In genomic region chr5:45520809-45521110, GRCm38 (mm10) we compare ENCODE assay signal across 8 mouse cellular contexts. TPM values are rescaled to one million over a fixed set of nuclear protein-coding genes. Genes with fewer than 3 reads are reported as not detected.
DNase-seq lines count a peak whose midpoint lies in the region; ATAC-seq and TF ChIP-seq lines count a peak whose summit lies in the region.

No protein-coding gene starts in this region.

- H3K9me3 ChIP-seq in kidney, embryonic 16.5 days (ENCODE audit: low read length), result no peaks in the 10 kb centered on the region
- H3K9me3 ChIP-seq in hindbrain, embryonic 16.5 days (ENCODE audit: control insufficient read depth, low read length), result no peaks in the 10 kb centered on the region
- H3K9me3 ChIP-seq in midbrain, embryonic 16.5 days (replicated peaks; ENCODE audit: control insufficient read depth, low read length, poor library complexity, severe bottlenecking), result no peaks in the 10 kb centered on the region

- peaks cover 13% of the 10 kb centered on the region for H3K4me1 ChIP-seq in kidney, embryonic 16.5 days (ENCODE audit: insufficient read depth, low read length)
- H3K4me1 ChIP-seq in bone marrow macrophage, adult 2 months (ENCODE audit: control insufficient read depth, insufficient read depth, low read length), result peaks cover 22% of the 10 kb centered on the region
- peaks cover 18% of the 10 kb centered on the region for H3K4me1 ChIP-seq in hindbrain, embryonic 16.5 days (ENCODE audit: control insufficient read depth, insufficient read depth, low read depth, low read length)
- H3K4me1 ChIP-seq in midbrain, embryonic 16.5 days (ENCODE audit: control insufficient read depth, insufficient read depth, low read length), result peaks cover 20% of the 10 kb centered on the region

- H3K27me3 ChIP-seq in kidney, embryonic 16.5 days (ENCODE audit: insufficient read depth, low read length), result no peaks in the 10 kb centered on the region
- H3K27me3 ChIP-seq in hindbrain, embryonic 16.5 days (replicated peaks; ENCODE audit: control insufficient read depth, insufficient read depth, low read length), result no peaks in the 10 kb centered on the region
- no peaks in the 10 kb centered on the region for H3K27me3 ChIP-seq in midbrain, embryonic 16.5 days (ENCODE audit: control insufficient read depth, insufficient read depth, low read depth, low read length)

- peaks cover 20% of the 10 kb centered on the region for H3K36me3 ChIP-seq in kidney, embryonic 16.5 days (ENCODE audit: insufficient read depth, low read length)
- H3K36me3 ChIP-seq in hindbrain, embryonic 16.5 days (ENCODE audit: control insufficient read depth, insufficient read depth, low read length), result peaks cover 5% of the 10 kb centered on the region
- H3K36me3 ChIP-seq in midbrain, embryonic 16.5 days (ENCODE audit: control insufficient read depth, insufficient read depth, low read length), result peaks cover 8% of the 10 kb centered on the region

- H3K4me3 ChIP-seq in kidney, embryonic 16.5 days (ENCODE audit: low read length), result peak overlapping the region; percentile 78
- peak overlapping the region; percentile 87 for H3K4me3 ChIP-seq in bone marrow macrophage, adult 2 months (ENCODE audit: insufficient read depth, low read length)
- H3K4me3 ChIP-seq in hindbrain, embryonic 16.5 days (ENCODE audit: low read length), result peak overlapping the region; percentile 86
- peak overlapping the region; percentile 96 for H3K4me3 ChIP-seq in midbrain, embryonic 16.5 days (ENCODE audit: low read depth, low read length)

- no peak for ATAC-seq in kidney, embryonic 16.5 days (ENCODE audit: low FRiP score, low TSS enrichment)
- no peak for ATAC-seq in hindbrain, embryonic 16.5 days
- ATAC-seq in midbrain, embryonic 16.5 days, result 0 out of 2 replicates have a peak, but pooled peaks have one; percentile 10

- no peak for TF ChIP-seq POLR2A in bone marrow macrophage, adult 2 months (IDR thresholded peaks at IDR 0.05; ENCODE audit: borderline replicate concordance, low read depth, low read length)

- WGBS in kidney, embryonic 16.5 days, result 3% methylated on average over 5 of the region's 5 CpGs
- 3% methylated on average over 5 of the region's 5 CpGs for WGBS in hindbrain, embryonic 16.5 days
- WGBS in midbrain, embryonic 16.5 days, result 4% methylated on average over 5 of the region's 5 CpGs

- no peak for DNase-seq in kidney, postnatal 25 days
- DNase-seq in B cell, adult 2 months, result no peak
- DNase-seq in cerebellum, adult 18-20 months, result no peak
- no peak for DNase-seq in ovary, adult 18-20 months (ENCODE audit: low spot score)

- no peak overlapping the region for H3K27ac ChIP-seq in kidney, embryonic 16.5 days (ENCODE audit: low read length)
- no peak overlapping the region for H3K27ac ChIP-seq in bone marrow macrophage, adult 2 months (ENCODE audit: insufficient read depth, low read depth, low read length)
- H3K27ac ChIP-seq in hindbrain, embryonic 16.5 days (ENCODE audit: low read depth, low read length), result no peak overlapping the region
- no peak overlapping the region for H3K27ac ChIP-seq in midbrain, embryonic 16.5 days (ENCODE audit: low read length)

- no peak for TF ChIP-seq CTCF in bone marrow macrophage, adult 2 months (IDR thresholded peaks at IDR 0.05; ENCODE audit: low read depth, low read length)

- H3K4me2 ChIP-seq in kidney, embryonic 16.5 days (replicated peaks; ENCODE audit: low read depth, low read length), result peak overlapping the region; percentile 67
- H3K4me2 ChIP-seq in hindbrain, embryonic 16.5 days (ENCODE audit: low read length), result peak overlapping the region; percentile 98
- peak overlapping the region; percentile 90 for H3K4me2 ChIP-seq in midbrain, embryonic 16.5 days (ENCODE audit: low read length)

- H3K9ac ChIP-seq in kidney, embryonic 16.5 days (replicated peaks; ENCODE audit: low read length), result peak overlapping the region; percentile 84
- H3K9ac ChIP-seq in hindbrain, embryonic 16.5 days (ENCODE audit: low read depth, low read length), result peak overlapping the region; percentile 93
- peak overlapping the region; percentile 94 for H3K9ac ChIP-seq in midbrain, embryonic 16.5 days (ENCODE audit: low read depth, low read length)

RNA-seq across cellular contexts. Expression of gene Med28, which starts 0.7 kb away (rescaled TPM):
- 292 and 293 TPM in 2 replicates for polyA plus RNA-seq in kidney, embryonic 16.5 days (2015; fragmentation: Nextera tagmentation; extraction: Ambion mirVana)
- polyA plus RNA-seq in bone marrow macrophage, adult 2 months (2012; ENCODE audit: insufficient read depth, insufficient read length, missing spikeins), result 93.2 and 93.3 TPM in 2 replicates
- 243 and 250 TPM in 2 replicates for polyA plus RNA-seq in hindbrain, embryonic 16.5 days (2015; fragmentation: Nextera tagmentation; extraction: Ambion mirVana)
- polyA plus RNA-seq in midbrain, embryonic 16.5 days (2015; fragmentation: Nextera tagmentation; extraction: Ambion mirVana), result 265 and 266 TPM in 2 replicates

RNA-seq across cellular contexts. Expression of gene Lap3, which starts 27.6 kb away (rescaled TPM):
- 109 and 113 TPM in 2 replicates for polyA plus RNA-seq in kidney, embryonic 16.5 days (2015; fragmentation: Nextera tagmentation; extraction: Ambion mirVana)
- polyA plus RNA-seq in bone marrow macrophage, adult 2 months (2012; ENCODE audit: insufficient read depth, insufficient read length, missing spikeins), result 18.5 and 21.3 TPM in 2 replicates
- polyA plus RNA-seq in hindbrain, embryonic 16.5 days (2015; fragmentation: Nextera tagmentation; extraction: Ambion mirVana), result 33.1 and 34.2 TPM in 2 replicates
- 28.8 and 31.6 TPM in 2 replicates for polyA plus RNA-seq in midbrain, embryonic 16.5 days (2015; fragmentation: Nextera tagmentation; extraction: Ambion mirVana)
